Mouse (Mus musculus) MEL (cell line): Measurements from ENCODE around the gene Col6a5.

Experiments used
- CTCF ChIP-seq, 3 experiments: IDR thresholded peaks in 2 of 3; conservative IDR thresholded peaks in 1 of 3; 2 replicates each; pipeline ENCODE4 v1.5.1; 2011 to 2012; ENCODE audit warnings: low read length in 3 of 3, low read depth in 2 of 3, mild to moderate bottlenecking in 2 of 3, improper control_type of control experiment in 1 of 3, inconsistent platforms in 1 of 3, mixed read lengths in 1 of 3, moderate library complexity in 1 of 3; ENCODE audit not compliant: control insufficient read depth in 1 of 3, insufficient read depth in 1 of 3, poor library complexity in 1 of 3, severe bottlenecking in 1 of 3
- ELF1 ChIP-seq: IDR thresholded peaks from 2 replicates; pipeline ENCODE4 v1.6.1; 2014; ENCODE audit warnings: low read depth, mild to moderate bottlenecking, inconsistent platforms, low read length, improper control_type of control experiment, moderate library complexity
- POLR2A ChIP-seq, 2 experiments: IDR thresholded peaks; 2 replicates each; pipeline ENCODE4 v1.6.1; 2011 to 2012; ENCODE audit warnings: low read length in 2 of 2, mild to moderate bottlenecking in 2 of 2, control low read depth in 1 of 2, improper control_type of control experiment in 1 of 2, low read depth in 1 of 2, moderate library complexity in 1 of 2; ENCODE audit not compliant: control insufficient read depth in 1 of 2, insufficient read depth in 1 of 2, poor library complexity in 1 of 2
- SIN3A ChIP-seq: IDR thresholded peaks from 2 replicates; pipeline ENCODE4 v1.6.1; 2012; ENCODE audit warnings: low read length, improper control_type of control experiment, inconsistent platforms

GRCm38 (mm10) chr9:105910166-105910565 lies 50.3 kb downstream of the Col6a5 start:
- TF ChIP-seq CTCF (IDR thresholded peaks at IDR 0.05 in 2 of 3, conservative IDR thresholded peaks at IDR 0.05 in 1 of 3; ENCODE audit: control insufficient read depth in 1 of 3, insufficient read depth in 1 of 3, low read depth in 2 of 3, low read length in 3 of 3, poor library complexity in 1 of 3, severe bottlenecking in 1 of 3): no peak
- no peak for TF ChIP-seq SIN3A
- TF ChIP-seq POLR2A (IDR thresholded peaks at IDR 0.05; ENCODE audit: control insufficient read depth in 1 of 2, insufficient read depth in 1 of 2, low read depth in 1 of 2, low read length in 2 of 2, poor library complexity in 1 of 2): no peak
- TF ChIP-seq ELF1: no peak
